Mouse (Mus musculus) forebrain, embryonic 15.5 days (tissue): ENCODE measurements around the gene Faf1. TPM values are rescaled to one million over a fixed set of nuclear protein-coding genes. Genes with fewer than 3 reads are reported as not detected.

ENCODE experiments used
- ATAC-seq: fragments of 200-750 bp; cut with Nextera tagmentation; replicated peaks from 2 replicates; pipeline ENCODE4 v1.8.0; 2017; ENCODE audit warnings: mild to moderate bottlenecking, moderate TSS enrichment, moderate library complexity
- H3K27ac ChIP-seq: fragments of 300-500 bp; sonication (generic); replicated peaks from 2 replicates; pipeline ENCODE4 v1.5.1; 2015; ENCODE audit warnings: mild to moderate bottlenecking, inconsistent platforms
- H3K27me3 ChIP-seq: fragments of 300-500 bp; sonication (generic); 2 replicates; pipeline ENCODE4 v1.6.1; 2015; ENCODE audit warnings: inconsistent platforms
- H3K36me3 ChIP-seq: fragments of 300-500 bp; sonication (generic); 2 replicates; pipeline ENCODE4 v1.6.1; 2015; ENCODE audit warnings: mild to moderate bottlenecking, inconsistent platforms
- H3K4me1 ChIP-seq: fragments of 300-500 bp; sonication (generic); 2 replicates; pipeline ENCODE4 v1.6.1; 2015; ENCODE audit warnings: inconsistent platforms
- H3K4me2 ChIP-seq: fragments of 300-500 bp; sonication (generic); replicated peaks from 2 replicates; pipeline ENCODE4 v1.6.1; 2015; ENCODE audit warnings: mild to moderate bottlenecking, inconsistent platforms
- H3K4me3 ChIP-seq: fragments of 300-500 bp; sonication (generic); 2 replicates; pipeline ENCODE4 v1.5.1; 2015; ENCODE audit warnings: mild to moderate bottlenecking, inconsistent platforms
- H3K9ac ChIP-seq: fragments of 300-500 bp; sonication (generic); replicated peaks from 2 replicates; pipeline ENCODE4 v1.6.1; 2015; ENCODE audit warnings: mild to moderate bottlenecking, inconsistent platforms
- H3K9me3 ChIP-seq: fragments of 300-500 bp; sonication (generic); 2 replicates; pipeline ENCODE4 v1.6.1; 2016; ENCODE audit warnings: inconsistent platforms
- WGBS: fragments of 180-500 bp; shearing (Covaris S2); methylation state at CpG from one replicate; pipeline ENCODE4 v1.1.7; 2015; ENCODE audit warnings: mixed read lengths; 5-methylcytosine and 5-hydroxymethylcytosine counted together
- polyA plus RNA-seq: library from polyadenylated mRNA; unstranded; fragments of >200 nt; fragmentation: Nextera tagmentation; extraction: Ambion mirVana; gene quantifications from 2 replicates; pipeline ENCODE4 v1.2.1, GENCODE M21; 2015

The Faf1 gene
- polyA plus RNA-seq, 1 experiment from 2014 or later = 31.3 TPM

DNA sequence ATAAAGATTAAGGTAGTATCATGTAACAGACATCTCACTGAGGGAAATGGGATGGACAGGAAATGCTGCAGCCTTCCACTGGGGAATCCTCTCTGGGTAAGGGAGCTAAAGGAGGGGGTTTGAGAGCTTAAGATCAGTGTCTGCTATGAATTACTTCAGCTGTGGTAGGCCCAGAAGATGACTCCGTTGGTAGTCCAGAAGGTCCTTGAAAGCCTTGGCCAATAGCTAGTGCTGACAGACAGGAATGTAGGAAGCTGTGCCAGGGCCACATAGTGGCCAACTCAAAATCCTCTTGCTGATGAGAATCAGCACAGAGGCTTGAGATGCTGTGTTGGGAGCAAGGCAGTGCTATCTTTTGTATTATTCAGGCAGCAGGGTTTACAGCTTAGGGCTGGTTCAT, 59.4 kb downstream of the Faf1 start:
- WGBS = 61% methylated on average over 1 of the region's 1 CpGs
- H3K9ac ChIP-seq = no peak overlapping the region

DNA sequence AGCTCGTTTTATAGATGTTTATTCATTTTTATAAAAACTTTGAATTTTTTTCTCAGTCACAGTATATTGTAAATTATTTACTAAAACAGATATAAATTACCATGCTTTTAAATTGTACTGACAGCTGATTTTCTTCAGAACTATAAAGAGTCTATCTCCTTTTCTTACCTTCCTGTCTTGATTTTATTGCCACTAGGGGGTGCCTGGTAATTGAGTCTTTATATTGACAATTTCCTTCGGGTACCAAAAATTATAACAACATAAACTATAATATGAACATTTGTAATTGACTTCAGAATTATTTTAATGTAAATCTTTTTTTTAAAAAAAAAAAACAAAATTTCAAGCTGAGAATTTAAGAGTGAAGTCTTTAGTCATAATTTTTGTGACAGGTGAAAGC, 67.6 kb downstream of the Faf1 start:
- no peak overlapping the region for H3K27ac ChIP-seq
- H3K36me3 ChIP-seq = no peaks in the 10 kb centered on the region
- no peaks in the 10 kb centered on the region for H3K9me3 ChIP-seq
- WGBS = 70% methylated on average over 2 of the region's 2 CpGs
- ATAC-seq = no peak
- no peaks in the 10 kb centered on the region for H3K4me1 ChIP-seq
- no peak overlapping the region for H3K4me2 ChIP-seq
- no peak overlapping the region for H3K9ac ChIP-seq
- H3K27me3 ChIP-seq = no peaks in the 10 kb centered on the region
- no peak overlapping the region for H3K4me3 ChIP-seq

More for the DNA sequence above, 59.4 kb downstream of the Faf1 start:
- Histone ChIP-seq H3K4me3 (no peak overlapping the region), H3K4me1 (no peaks in the 10 kb centered on the region), H3K9me3 (no peaks in the 10 kb centered on the region), H3K36me3 (peaks cover 2% of the 10 kb centered on the region; the same call in 1 of the 2 replicates), H3K27me3 (no peaks in the 10 kb centered on the region), H3K4me2 (no peak overlapping the region), H3K27ac (no peak overlapping the region)
- no peak for ATAC-seq

DNA sequence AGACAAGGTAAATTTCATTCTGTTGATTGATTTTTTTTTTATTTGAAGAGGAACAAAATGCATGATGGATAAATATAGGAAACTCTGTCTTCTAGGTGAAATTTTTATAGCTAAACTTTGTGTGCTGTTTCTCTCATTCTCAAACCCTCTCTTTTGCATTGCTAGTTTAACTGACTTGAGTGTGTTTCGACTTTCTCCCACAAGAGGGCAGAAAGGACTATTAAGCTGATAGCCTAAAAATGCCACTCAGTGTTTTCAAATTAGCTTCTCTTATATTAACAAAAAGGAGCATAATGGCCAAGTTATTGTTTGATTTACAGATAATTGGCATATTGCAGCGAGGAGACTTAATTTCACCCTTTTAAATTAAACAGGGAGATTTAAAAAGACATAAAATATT, 82.6 kb downstream of the Faf1 start:
- H3K27ac ChIP-seq = no peak overlapping the region
- H3K27me3 ChIP-seq = no peaks in the 10 kb centered on the region
- no peaks in the 10 kb centered on the region for H3K9me3 ChIP-seq
- H3K9ac ChIP-seq = no peak overlapping the region
- ATAC-seq = no peak
- 3% methylated on average over 2 of the region's 2 CpGs for WGBS
- peaks cover 6% of the 10 kb centered on the region for H3K4me1 ChIP-seq
- H3K4me2 ChIP-seq = no peak overlapping the region
- no peaks in the 10 kb centered on the region for H3K36me3 ChIP-seq
- no peak overlapping the region for H3K4me3 ChIP-seq

DNA sequence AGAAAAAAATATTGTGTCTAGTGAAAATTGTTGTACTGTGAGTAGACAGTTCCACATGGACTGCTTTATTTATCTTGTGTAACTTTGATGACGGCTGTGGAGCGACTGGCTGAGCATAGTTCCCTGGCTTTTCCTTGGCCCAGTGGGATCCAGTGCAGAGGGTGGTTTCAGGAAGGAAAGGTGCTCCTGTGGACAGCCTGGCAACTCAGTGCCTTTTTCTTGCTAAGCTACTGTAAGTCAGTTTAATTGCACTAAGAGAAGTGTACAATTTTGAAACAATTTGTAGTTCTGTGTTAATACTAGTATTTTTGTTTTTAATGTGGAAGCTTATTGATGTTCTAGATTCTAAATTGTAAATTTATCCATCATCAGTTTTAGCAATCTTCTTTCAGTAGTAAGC, 83.5 kb downstream of the Faf1 start:
- no peak for ATAC-seq
- Histone ChIP-seq H3K9me3 (no peaks in the 10 kb centered on the region), H3K4me3 (no peak overlapping the region), H3K27ac (no peak overlapping the region), H3K27me3 (no peaks in the 10 kb centered on the region), H3K9ac (no peak overlapping the region), H3K4me1 (peaks cover 6% of the 10 kb centered on the region), H3K36me3 (no peaks in the 10 kb centered on the region), H3K4me2 (no peak overlapping the region)
- WGBS = 61% methylated on average over 2 of the region's 2 CpGs

DNA sequence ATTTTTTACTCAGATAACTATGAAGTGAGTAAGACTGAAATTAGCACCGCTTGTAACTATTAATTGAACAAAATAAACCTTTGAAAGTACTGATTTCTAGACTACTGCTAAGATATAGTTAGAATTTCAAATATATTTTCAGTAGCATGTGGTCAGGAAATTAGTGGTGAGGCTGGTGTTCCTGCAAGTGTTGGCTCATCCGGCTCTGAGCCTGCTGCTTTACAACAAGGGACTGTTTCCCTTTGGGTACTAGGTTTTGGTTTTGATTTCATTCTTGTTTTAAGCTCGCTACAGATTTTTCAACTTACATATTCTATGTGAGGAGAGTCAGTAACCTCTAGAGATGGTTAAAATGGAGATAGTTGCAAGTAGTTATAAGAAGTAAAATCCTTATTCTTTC, 84.1 kb downstream of the Faf1 start:
- H3K9me3 ChIP-seq = no peaks in the 10 kb centered on the region
- no peak overlapping the region for H3K9ac ChIP-seq
- no peak overlapping the region for H3K4me2 ChIP-seq
- 48% methylated on average over 3 of the region's 3 CpGs for WGBS
- H3K27ac ChIP-seq = no peak overlapping the region
- H3K27me3 ChIP-seq = no peaks in the 10 kb centered on the region
- peaks cover 6% of the 10 kb centered on the region for H3K4me1 ChIP-seq
- H3K36me3 ChIP-seq = no peaks in the 10 kb centered on the region
- H3K4me3 ChIP-seq = no peak overlapping the region
- ATAC-seq = no peak

DNA sequence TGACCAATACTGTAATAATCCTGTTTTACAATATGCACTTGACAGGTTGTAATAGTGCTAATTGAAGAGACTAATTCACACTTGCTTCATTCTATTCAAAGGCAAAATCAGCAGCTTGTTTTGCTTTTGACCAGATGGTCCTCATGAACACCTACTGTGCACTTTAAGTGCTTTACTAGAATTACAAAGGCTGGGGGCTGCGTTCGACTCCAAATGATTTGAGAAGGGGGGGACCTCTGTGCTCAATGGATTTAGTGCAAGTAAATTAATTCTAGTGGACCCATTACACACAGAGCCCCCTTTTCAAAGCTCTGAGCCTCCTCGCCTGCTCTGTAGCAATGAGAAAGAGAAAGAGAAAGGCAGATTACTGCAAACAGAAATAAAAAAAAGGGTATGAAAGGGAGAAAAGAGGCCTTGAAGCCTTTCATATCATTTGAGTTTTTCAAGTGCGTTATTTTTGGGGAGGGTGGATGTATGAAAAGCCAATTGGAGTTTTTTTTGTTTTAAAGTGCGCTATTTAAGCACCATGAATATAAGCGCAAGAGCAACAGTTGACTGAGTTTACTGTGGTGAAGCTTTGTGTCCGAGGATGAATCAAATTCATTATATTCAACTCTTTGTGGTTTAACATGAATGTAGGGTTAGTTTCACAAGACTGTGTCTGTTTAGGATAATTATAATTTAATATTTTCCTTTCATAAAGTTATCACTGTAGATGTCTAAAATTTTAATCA, 86.5 kb downstream of the Faf1 start:
- 10% methylated on average over 7 of the region's 7 CpGs for WGBS
- H3K27me3 ChIP-seq = no peaks in the 10 kb centered on the region
- no peaks in the 10 kb centered on the region for H3K36me3 ChIP-seq
- no peak overlapping the region; the same call in 1 of the 2 replicates for H3K4me3 ChIP-seq
- H3K4me1 ChIP-seq = peaks cover 6% of the 10 kb centered on the region
- no peaks in the 10 kb centered on the region for H3K9me3 ChIP-seq
- no peak overlapping the region for H3K9ac ChIP-seq
- H3K27ac ChIP-seq = peak overlapping the region; percentile 51
- peak overlapping the region; percentile 22 for H3K4me2 ChIP-seq
- ATAC-seq = peak; percentile 96

DNA sequence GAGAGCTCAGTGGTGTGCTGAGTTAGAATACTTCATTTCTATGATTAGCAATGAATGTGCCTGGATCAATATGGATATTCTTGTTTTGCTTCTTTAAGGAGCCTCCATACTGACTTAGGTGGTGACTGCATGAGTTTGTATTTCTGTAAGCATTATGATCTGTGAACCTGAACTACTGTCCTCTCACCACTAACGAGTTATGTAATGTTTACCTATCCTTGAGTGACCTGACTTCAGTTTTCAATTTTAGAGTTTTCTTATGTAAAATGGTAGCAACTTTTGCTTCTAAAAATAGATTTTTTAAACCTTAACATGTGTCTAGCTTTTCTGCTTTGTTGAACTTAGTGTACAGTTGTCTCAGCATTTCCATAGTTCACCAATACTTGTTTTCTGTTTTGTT, 92.7 kb downstream of the Faf1 start:
- WGBS = 65% methylated on average over 1 of the region's 1 CpGs
- Histone ChIP-seq H3K9ac (no peak overlapping the region), H3K4me2 (no peak overlapping the region), H3K4me1 (no peaks in the 10 kb centered on the region), H3K27me3 (no peaks in the 10 kb centered on the region), H3K27ac (no peak overlapping the region), H3K36me3 (no peaks in the 10 kb centered on the region), H3K4me3 (no peak overlapping the region), H3K9me3 (no peaks in the 10 kb centered on the region)
- ATAC-seq = no peak

DNA sequence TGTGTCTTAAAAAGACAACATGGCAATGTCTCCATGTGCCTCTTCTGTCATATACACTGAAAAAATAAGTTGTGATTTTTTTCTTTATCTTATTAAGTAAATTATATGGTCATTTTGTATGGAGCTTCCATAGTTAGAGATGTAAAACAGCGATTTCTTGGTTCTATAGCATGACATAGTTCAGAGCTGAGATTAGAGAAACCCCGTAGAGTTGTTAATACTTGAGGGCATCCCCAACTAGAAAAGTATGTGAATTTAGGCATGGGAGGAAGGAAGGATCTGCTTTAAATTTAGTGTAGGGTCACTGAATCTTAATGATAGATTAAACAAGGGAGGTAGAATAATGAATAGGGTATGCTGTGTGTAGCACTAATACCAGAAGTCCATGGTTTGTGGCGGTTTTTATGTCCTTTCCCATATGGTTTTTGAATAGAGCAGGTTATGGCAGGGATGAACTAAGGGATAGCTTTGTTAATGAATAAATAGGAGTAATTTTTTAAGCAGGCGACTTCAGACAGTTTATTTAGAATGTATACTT, 106.3 kb downstream of the Faf1 start:
- no peaks in the 10 kb centered on the region for H3K9me3 ChIP-seq
- no peaks in the 10 kb centered on the region for H3K36me3 ChIP-seq
- peaks cover 5% of the 10 kb centered on the region; the same call in 1 of the 2 replicates for H3K4me1 ChIP-seq
- H3K9ac ChIP-seq = no peak overlapping the region
- H3K27me3 ChIP-seq = no peaks in the 10 kb centered on the region
- ATAC-seq = no peak
- WGBS = 17% methylated on average over 4 of the region's 4 CpGs
- no peak overlapping the region for H3K4me2 ChIP-seq
- H3K4me3 ChIP-seq = no peak overlapping the region
- no peak overlapping the region for H3K27ac ChIP-seq

DNA sequence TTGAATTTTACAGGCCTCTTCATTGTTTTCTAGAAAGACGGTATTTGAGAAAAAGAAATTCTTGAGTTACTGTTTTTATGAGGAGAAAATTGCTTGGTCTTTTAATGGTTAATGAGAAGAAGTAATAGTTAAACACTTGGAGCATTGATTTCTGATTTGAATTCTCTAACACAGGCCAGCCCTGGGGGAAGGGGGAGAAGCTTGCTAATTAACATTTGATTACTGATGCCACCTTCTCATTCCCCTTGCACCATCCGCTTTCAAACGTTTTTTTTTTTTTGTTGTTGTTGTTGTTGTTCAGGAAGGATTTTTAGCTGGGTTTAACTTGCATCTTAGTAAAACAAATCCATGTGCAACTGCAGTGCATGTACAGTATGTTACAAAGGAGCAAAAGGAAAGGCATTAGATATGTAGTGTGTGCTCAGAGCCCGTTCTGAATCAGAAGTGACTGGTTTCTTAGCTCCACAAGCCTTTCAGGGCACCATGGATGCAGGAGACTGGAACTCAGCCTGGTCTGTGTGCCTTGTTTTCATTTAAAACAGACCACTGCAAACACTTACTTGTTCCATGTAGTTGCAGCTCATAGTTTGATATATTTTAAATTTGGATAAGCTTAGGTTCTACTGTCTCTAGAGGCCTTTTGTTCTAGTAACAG, 113.1 kb downstream of the Faf1 start:
- H3K36me3 ChIP-seq = no peaks in the 10 kb centered on the region
- 9% methylated on average over 4 of the region's 4 CpGs for WGBS
- no peaks in the 10 kb centered on the region for H3K9me3 ChIP-seq
- H3K9ac ChIP-seq = no peak overlapping the region
- peaks cover 7% of the 10 kb centered on the region; the same call in 1 of the 2 replicates for H3K4me1 ChIP-seq
- no peaks in the 10 kb centered on the region for H3K27me3 ChIP-seq
- no peak overlapping the region for H3K4me3 ChIP-seq
- H3K27ac ChIP-seq = peak overlapping the region; percentile 62
- no peak overlapping the region for H3K4me2 ChIP-seq
- 0 out of 2 replicates have a peak, but pooled peaks have one; percentile 66 for ATAC-seq

DNA sequence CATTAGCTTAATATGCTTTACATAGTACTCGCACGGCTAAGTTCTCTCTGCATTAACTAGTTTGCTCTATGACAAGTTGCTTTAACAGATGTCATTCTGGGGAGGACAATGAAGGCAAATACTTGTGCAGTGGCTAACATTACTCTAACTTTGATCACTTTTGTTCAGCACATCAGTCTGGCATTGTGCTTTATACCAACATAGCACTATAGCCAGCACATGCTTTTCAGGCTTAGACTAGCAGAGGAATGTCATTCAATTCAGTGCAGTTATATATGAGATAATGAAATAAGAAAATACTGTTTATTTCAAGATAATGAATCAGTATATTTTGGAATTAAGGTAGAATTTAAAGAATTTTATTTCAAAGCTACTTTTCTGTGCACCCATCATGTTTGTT, 115.9 kb downstream of the Faf1 start:
- Histone ChIP-seq H3K27ac (no peak overlapping the region), H3K9ac (no peak overlapping the region), H3K9me3 (no peaks in the 10 kb centered on the region), H3K27me3 (no peaks in the 10 kb centered on the region), H3K4me3 (no peak overlapping the region), H3K36me3 (no peaks in the 10 kb centered on the region), H3K4me1 (peaks cover 7% of the 10 kb centered on the region; the same call in 1 of the 2 replicates), H3K4me2 (no peak overlapping the region)
- 34% methylated on average over 2 of the region's 2 CpGs for WGBS
- no peak for ATAC-seq

DNA sequence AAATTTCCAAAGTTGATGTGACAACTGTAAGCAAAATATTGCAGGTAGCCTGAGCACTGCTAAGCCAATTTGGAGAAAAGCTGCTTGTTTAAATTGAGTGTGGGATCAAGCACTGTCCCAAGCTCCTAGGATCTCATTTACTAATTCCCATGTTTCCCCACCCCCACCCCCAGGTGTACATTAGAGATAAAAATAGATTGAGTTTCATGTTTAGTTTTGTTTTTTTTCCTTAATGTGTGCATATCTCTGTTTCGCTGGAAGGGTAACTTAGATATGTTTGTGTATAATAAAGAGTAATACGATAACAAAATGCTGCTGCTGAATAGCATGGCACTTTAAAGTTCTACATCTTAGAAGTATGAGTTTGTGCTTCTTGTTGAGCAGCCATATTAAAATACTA, 116.7 kb downstream of the Faf1 start:
- H3K4me2 ChIP-seq = no peak overlapping the region
- 91% methylated on average over 2 of the region's 2 CpGs for WGBS
- no peaks in the 10 kb centered on the region for H3K36me3 ChIP-seq
- H3K27ac ChIP-seq = no peak overlapping the region
- H3K4me1 ChIP-seq = peaks cover 10% of the 10 kb centered on the region; the same call in 1 of the 2 replicates
- ATAC-seq = no peak
- H3K27me3 ChIP-seq = no peaks in the 10 kb centered on the region
- no peak overlapping the region for H3K4me3 ChIP-seq
- no peak overlapping the region for H3K9ac ChIP-seq
- H3K9me3 ChIP-seq = no peaks in the 10 kb centered on the region

DNA sequence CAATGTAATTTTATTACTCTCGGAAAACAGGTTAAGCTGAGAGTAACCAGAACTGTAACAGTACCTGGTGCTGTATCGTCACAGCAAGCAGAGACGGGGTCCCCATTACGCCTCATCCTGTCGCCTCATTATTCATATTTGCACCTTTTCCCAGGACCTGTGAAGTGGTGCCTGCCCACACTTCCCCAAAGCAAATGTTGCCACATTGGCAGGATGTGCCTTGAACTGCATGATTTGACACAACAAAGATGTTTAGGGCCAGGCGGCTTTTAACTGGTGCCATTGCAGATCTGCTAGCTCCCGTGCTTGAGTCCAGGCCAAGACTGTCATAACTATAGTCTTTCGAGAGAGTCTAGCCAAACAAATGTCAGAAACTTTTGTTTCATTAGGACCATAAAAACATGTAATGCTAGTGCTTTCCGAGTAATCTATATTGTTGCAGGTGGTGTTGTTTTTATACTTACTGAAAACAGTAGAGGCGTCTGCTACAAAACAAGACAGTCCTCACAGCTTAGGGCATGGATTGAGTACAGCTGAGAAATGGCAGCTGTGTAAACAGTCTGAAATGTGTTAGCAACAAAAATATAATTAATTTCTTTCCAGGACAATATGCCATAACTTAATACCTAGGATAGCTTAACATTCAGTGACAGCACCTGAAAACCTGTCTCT, 121.3 kb downstream of the Faf1 start:
- no peaks in the 10 kb centered on the region for H3K36me3 ChIP-seq
- no peak overlapping the region for H3K4me3 ChIP-seq
- ATAC-seq = peak; percentile 71
- no peak overlapping the region for H3K9ac ChIP-seq
- no peaks in the 10 kb centered on the region for H3K9me3 ChIP-seq
- WGBS = 52% methylated on average over 10 of the region's 10 CpGs
- no peak overlapping the region for H3K4me2 ChIP-seq
- 0 out of 2 replicates have a peak, but pooled peaks cover 4% of the 10 kb centered on the region for H3K4me1 ChIP-seq
- H3K27me3 ChIP-seq = no peaks in the 10 kb centered on the region
- no peak overlapping the region for H3K27ac ChIP-seq
